Mouse (Mus musculus): ENCODE measurements around the gene Nsd2. TPM values are rescaled to one million over a fixed set of nuclear protein-coding genes. Genes with fewer than 3 reads are reported as not detected.
"Not testable (repeated sequence)": the region's sequence is repeated elsewhere in the genome, so short reads cannot be mapped to it uniquely, and the experiment has no call there.

The Nsd2 gene
- total RNA-seq, 2 experiments from 2014 or later: 16.2 to 18.3 TPM

- no peak for DNase-seq
- intact Hi-C loops (cut with DNase I; ENCODE audit: low total_unique reads): no loop called here
Observed at GRCm38 (mm10) chr5:33830832-33831231, 10.3 kb downstream of the Nsd2 start.

GRCm38 (mm10) chr5:33841331-33841730 lies 20.8 kb downstream of the Nsd2 start:
- DNase-seq: no peak
- intact Hi-C loops (cut with DNase I; ENCODE audit: low total_unique reads): no loop called here

DNA sequence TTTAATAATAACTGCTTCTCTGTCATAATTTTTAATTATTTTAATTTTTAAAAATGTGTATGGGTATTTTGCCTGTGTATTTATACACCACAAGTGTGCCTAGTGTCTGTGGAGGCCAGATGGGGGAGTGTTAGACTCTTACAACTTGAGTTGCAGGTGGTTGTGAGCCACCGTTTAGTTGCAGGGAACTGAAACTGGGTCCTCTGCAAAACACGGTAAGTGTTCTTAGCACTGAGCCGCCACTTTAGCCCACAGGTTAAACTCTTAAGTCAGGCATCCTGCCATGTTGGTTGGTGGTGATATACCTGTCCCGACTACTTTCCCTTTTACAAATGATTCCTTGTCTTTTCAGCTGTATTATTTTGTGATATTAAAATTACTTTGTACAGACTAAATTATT lies 22.0 kb downstream of the Nsd2 start:
- intact Hi-C loops (cut with DNase I; ENCODE audit: low total_unique reads): no loop called here
- DNase-seq: no peak

GRCm38 (mm10) chr5:33851466-33851865 lies 30.9 kb downstream of the Nsd2 start:
- DNase-seq: no peak
- intact Hi-C loops (cut with DNase I; ENCODE audit: low total_unique reads): loop anchor here (10.0 kb wide), 1 partner anchor 103 kb away; no protein-coding TSS in a partner anchor

GRCm38 (mm10) chr5:33853086-33853485 lies 32.6 kb downstream of the Nsd2 start:
- no peak for DNase-seq
- intact Hi-C loops (cut with DNase I; ENCODE audit: low total_unique reads): loop anchor here (10.0 kb wide), 1 partner anchor 102 kb away; no protein-coding TSS in a partner anchor

- intact Hi-C loops (cut with DNase I; ENCODE audit: low total_unique reads): loop anchor here (10.0 kb wide), 1 partner anchor 101 kb away; no protein-coding TSS in a partner anchor
- DNase-seq: no peak
Observed at GRCm38 (mm10) chr5:33854019-33854418, 33.5 kb downstream of the Nsd2 start.

- no peak for DNase-seq
- intact Hi-C loops (cut with DNase I; ENCODE audit: low total_unique reads): loop anchor here (10.0 kb wide), 1 partner anchor 97 kb away; no protein-coding TSS in a partner anchor
Observed at GRCm38 (mm10) chr5:33857693-33858092, 37.2 kb downstream of the Nsd2 start.

GRCm38 (mm10) chr5:33875472-33875871 lies 54.9 kb downstream of the Nsd2 start:
- no peak for DNase-seq
- intact Hi-C loops (cut with DNase I; ENCODE audit: low total_unique reads): no loop called here

DNA sequence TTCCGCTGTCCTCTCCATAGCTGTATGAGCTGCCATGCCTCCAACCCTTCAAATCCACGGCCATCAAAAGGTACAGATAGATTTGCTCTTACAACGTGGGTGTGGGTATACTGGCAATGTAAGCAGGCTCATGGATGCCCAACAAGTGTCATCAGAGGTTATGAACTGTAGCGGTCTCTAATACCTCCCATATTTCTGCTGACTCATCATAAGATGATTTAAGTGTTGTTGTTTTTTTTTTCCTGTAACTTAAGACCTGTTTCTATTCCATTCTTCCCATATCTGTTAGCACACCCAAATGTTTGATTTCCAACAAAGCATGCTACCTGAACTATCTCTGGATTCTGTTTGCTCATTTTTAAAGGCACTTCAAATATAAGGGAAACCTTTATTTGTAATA lies 60.6 kb downstream of the Nsd2 start:
- intact Hi-C loops (cut with DNase I; ENCODE audit: low total_unique reads): no loop called here
- DNase-seq: no peak

DNA sequence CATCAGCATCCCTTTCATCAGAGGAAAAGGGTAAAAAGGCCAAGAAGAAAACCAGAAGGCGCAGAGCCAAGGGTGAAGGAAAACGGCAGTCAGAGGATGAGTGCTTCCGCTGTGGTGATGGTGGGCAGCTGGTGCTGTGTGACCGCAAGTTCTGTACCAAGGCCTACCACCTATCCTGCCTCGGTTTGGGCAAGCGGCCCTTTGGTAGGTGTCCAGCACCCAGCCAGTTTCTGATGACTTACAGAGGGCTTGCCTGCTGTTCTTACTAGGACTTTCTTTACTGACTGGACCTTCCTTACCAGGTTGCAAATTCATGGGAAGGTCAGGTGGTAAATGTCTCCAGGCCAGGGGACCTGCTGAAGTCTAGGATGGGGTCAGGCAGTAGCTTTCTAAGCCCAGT lies 72.9 kb downstream of the Nsd2 start:
- no peak for DNase-seq
- intact Hi-C loops (cut with DNase I; ENCODE audit: low total_unique reads): no loop called here

DNA sequence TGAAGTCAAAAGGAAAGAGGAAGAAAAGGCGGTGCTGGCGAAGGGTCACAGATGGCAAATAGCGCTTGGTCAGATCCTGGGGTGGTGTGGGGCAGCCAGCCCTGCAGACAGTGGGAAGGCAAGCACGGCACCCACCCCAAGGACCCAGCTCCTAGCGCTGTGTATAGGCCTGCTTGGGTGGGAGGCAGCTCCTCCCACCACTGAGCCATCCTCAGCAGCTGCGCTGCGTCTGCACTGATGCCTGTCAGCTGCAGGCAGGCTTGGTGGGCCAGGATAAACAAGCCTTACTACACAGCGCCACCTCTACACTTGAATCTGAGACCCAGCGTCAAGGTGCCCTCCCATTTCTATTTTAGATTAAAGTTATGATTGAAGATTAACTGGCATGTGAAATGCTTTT lies 74.6 kb downstream of the Nsd2 start:
- no peak for DNase-seq
- intact Hi-C loops (cut with DNase I; ENCODE audit: low total_unique reads): no loop called here

- intact Hi-C loops (cut with DNase I; ENCODE audit: low total_unique reads): no loop called here
Observed at GRCm38 (mm10) chr5:33897158-33897557, 76.6 kb downstream of the Nsd2 start.

DNA sequence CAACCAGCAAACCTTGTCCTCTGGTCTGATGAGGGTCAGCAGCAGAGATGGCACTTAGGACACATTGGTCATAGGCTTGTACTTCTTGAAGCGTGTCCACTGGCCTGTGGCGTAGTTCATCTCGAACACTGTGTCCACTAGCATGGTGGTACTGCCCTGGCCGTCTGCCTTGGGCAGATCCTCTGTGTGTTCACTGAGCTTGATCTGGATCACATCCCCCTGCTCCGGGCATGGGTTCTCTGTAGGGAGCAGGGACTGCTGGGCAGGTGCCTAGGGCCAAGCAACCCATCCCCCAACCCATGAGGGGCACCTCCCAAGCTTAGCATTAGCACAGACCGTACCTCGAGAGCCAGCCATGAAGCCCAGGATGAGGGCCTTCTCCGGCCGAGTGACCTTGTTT lies 78.1 kb downstream of the Nsd2 start:
- no peak for DNase-seq
- intact Hi-C loops (cut with DNase I; ENCODE audit: low total_unique reads): no loop called here

More at GRCm38 (mm10) chr5:33897158-33897557, 76.6 kb downstream of the Nsd2 start:
- no peak for DNase-seq

DNA sequence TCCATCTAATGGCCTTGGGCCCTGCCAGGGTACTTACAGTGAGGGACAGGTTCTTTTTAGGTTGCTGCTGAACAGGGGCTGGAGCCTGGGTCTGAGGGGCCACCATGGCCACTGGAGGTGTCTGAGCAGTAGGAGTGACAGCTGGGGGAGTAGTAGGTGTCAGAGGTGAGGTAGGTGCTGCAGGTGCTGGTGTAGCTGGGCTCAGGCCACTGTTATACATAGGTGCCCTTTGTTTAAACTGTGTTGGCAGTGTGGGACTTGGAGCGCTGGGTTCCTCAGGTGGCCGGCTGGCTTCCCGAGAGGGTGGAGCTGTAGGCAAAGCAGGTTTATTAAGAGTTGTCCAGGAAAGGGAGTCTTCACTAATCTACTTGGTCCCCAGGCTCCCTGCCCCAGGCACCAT lies 78.7 kb downstream of the Nsd2 start:
- no peak for DNase-seq
- intact Hi-C loops (cut with DNase I; ENCODE audit: low total_unique reads): no loop called here

DNA sequence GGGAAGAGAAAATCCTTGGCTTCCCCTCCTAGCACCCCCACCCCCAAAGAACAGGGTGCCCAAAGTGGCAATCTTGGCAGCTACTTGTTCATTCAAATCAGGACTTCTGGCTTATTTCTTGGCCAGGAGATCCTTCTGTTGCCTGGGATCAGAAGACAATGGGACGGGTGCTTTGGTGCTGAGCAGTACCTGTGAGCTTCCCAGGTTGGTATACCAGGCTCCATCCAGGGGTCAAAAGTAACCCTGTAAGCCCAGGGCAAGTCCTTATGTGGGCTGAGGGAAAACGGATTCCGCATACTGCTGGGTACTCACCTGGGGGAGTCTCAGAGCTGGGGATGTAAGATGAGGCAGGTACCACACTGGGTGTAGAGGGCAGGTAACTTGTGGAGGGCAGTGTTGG lies 79.6 kb downstream of the Nsd2 start:
- intact Hi-C loops (cut with DNase I; ENCODE audit: low total_unique reads): no loop called here
- no peak for DNase-seq

DNA sequence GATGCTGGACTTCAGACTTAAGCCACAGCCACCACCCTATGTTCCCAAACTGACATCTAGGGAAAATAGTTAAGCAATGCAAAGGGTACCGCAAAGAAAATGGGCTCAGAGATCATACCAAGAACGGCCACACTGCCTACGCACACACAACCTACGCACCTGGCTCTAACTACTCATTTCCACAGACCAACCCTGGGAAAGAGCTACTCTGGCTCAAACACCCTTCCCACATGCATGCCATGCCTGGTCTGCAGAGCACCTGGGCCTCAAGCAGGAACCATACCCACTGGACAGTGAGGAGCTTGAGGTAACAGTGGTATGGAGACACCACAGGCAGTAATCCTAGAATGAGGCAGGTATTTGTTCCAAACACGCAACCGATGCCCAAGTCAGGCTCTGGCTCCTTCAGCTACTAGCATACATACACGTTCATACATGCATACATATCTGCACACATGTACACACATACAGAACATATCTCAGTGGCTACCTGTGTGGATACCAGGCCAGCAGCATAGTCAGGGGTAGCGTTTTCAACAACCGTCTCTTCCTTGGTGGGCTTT lies 80.3 kb downstream of the Nsd2 start:
- intact Hi-C loops (cut with DNase I; ENCODE audit: low total_unique reads): no loop called here
- DNase-seq: no peak

DNA sequence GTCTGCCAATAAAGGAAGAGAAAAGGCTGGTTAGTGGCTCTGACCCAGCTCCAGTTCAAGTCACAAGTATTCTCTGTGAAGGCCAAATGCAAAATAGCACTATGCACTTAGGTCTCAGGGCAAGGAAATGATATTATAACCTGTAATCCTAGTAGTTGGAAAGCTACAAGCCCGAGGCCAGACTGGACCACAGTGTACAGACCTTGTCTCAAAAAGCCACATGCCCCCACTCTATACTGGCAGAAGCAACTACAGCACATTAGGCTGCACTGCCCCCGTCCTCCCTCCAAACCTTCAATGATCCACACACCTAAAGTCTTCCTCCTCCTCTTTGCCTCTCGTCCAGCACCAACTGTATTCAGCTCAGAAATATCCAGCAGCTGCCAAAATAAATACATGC lies 80.8 kb downstream of the Nsd2 start:
- intact Hi-C loops (cut with DNase I; ENCODE audit: low total_unique reads): no loop called here
- no peak for DNase-seq

DNA sequence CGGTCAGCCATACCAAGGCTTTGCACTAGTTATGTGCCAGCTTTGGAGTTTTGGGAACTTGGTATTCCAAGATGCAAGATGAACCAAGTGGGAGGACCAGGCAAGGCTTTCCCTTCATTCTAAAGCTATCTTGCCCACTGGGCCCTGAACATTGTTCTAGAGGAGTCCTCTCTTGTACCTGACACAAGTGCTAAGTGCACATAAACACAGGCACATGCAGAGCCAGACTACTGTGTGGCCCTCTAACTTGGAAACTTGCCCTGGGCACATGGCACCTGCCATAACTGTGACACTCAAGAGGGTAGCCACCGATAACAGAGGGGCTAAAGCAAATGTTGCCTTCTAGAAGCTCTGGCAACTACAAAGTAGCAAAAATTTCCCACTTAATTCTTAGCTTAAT lies 82.2 kb downstream of the Nsd2 start:
- intact Hi-C loops (cut with DNase I; ENCODE audit: low total_unique reads): no loop called here
- no peak for DNase-seq

DNA sequence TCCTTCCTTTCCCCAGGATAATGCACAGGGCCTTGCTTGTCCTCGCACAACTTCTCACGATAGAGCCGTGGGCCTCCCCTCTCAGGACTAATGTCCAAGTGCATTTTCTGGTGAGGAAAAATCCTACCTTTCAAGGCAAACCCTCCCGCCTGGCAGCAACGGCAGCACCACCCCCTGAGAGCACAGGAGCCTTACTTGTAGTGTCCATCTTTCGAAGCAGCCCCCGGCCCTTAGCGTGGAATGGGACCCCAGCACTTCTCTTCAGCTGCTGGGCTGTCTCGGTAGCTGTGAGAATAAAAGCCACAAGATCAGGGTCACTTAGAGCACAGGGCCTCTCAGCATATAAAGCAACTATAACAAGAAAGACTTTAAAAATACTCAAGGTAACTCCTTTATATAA lies 82.7 kb downstream of the Nsd2 start:
- DNase-seq: no peak
- intact Hi-C loops (cut with DNase I; ENCODE audit: low total_unique reads): no loop called here

DNA sequence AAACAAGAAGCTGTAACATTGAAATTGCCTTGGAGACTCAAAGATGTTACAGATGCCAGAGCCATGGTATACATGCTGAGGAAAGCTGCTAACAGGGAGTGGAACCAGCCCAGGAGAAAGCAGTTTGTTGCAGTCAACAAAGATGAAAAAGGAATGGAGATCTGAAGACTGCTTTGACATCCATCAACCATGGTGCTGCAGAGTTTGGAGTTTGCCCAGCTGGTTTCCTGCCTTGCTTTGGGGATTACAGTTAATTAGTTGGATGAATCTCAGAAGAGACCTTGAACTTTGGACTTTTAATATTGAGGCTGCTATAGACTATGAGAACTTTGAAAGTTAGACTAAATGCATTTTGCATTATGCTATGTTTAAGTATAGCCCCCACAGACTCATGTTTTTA lies 94.5 kb downstream of the Nsd2 start:
- DNase-seq; intact Hi-C loops (cut with DNase I; ENCODE audit: low total_unique reads): not testable (repeated sequence)

DNA sequence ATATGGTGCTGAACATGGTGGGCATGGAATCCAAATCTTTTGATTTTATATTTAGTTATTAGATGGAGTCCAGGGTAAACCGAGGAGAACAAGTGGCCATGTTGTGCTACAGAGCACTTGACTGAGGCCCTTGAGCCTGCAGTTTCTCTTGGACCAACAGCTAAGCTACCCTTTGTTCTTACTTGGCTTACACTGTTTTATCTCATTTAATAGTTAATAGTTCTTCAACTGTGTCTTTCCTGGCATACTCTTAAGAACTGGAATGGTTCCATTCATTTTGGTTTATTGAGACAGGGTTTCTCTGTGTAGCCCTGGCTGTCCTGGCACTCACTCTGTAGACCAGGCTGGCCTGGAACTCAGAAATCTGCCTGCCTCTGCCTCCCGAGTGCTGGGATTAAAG lies 96.1 kb downstream of the Nsd2 start:
- DNase-seq: not testable (repeated sequence)

GRCm38 (mm10) chr5:33919466-33919865 lies 98.9 kb downstream of the Nsd2 start:
- intact Hi-C loops (cut with DNase I; ENCODE audit: low total_unique reads): no loop called here
- DNase-seq: no peak

More for the DNA sequence above, 96.1 kb downstream of the Nsd2 start:
- intact Hi-C loops (cut with DNase I; ENCODE audit: low total_unique reads): not testable (repeated sequence)

Data from gastrocnemius, postnatal 14 days (tissue).